Mouse (Mus musculus): Measurements from ENCODE around the gene Mrpl51. TPM values are rescaled to one million over a fixed set of nuclear protein-coding genes. Genes with fewer than 3 reads are reported as not detected.

Gene Mrpl51
- polyA plus RNA-seq, 1 experiment, result 21.2 TPM

- TF ChIP-seq POLR2A (IDR thresholded peaks at IDR 0.05; ENCODE audit: low read depth, low read length) (no peak), CTCF (IDR thresholded peaks at IDR 0.05; ENCODE audit: extremely low read depth, insufficient read depth, insufficient read length, insufficient replicate concordance) (no peak)
- Histone ChIP-seq H3K27ac (ENCODE audit: insufficient read depth, low read length) (no peak overlapping the region), H3K4me1 (ENCODE audit: control insufficient read depth, insufficient read depth, insufficient read length) (peaks cover 2% of the 10 kb centered on the region; the same call in 1 of the 2 replicates), H3K27me3 (ENCODE audit: control insufficient read depth, insufficient read depth, low read length) (no peaks in the 10 kb centered on the region), H3K36me3 (ENCODE audit: control insufficient read depth, insufficient read depth, low read length) (peaks cover 4% of the 10 kb centered on the region; the same call in 1 of the 2 replicates), H3K4me3 (ENCODE audit: extremely low read depth, insufficient read depth, insufficient read length) (no peak overlapping the region)
- WGBS, result 75% methylated on average over 3 of the region's 3 CpGs
- DNase-seq (ENCODE audit: low read depth in 1 of 2, low spot score in 2 of 2), result no peak
These were observed 4.7 kb downstream of the Mrpl51 start for GRCm38 (mm10) chr6:125196301-125196700.

GRCm38 (mm10) chr6:125197166-125197565 lies 5.6 kb downstream of the Mrpl51 start:
- Histone ChIP-seq H3K36me3 (ENCODE audit: control insufficient read depth, insufficient read depth, low read length) (peaks cover 4% of the 10 kb centered on the region; the same call in 1 of the 2 replicates), H3K27me3 (ENCODE audit: control insufficient read depth, insufficient read depth, low read length) (no peaks in the 10 kb centered on the region), H3K27ac (ENCODE audit: insufficient read depth, low read length) (no peak overlapping the region), H3K4me1 (ENCODE audit: control insufficient read depth, insufficient read depth, insufficient read length) (peaks cover 2% of the 10 kb centered on the region; the same call in 1 of the 2 replicates), H3K4me3 (ENCODE audit: extremely low read depth, insufficient read depth, insufficient read length) (no peak overlapping the region)
- WGBS, result 92% methylated on average over 5 of the region's 5 CpGs
- DNase-seq (ENCODE audit: low read depth in 1 of 2, low spot score in 2 of 2), result no peak
- TF ChIP-seq CTCF (IDR thresholded peaks at IDR 0.05; ENCODE audit: extremely low read depth, insufficient read depth, insufficient read length, insufficient replicate concordance) (no peak), POLR2A (IDR thresholded peaks at IDR 0.05; ENCODE audit: low read depth, low read length) (no peak)

GRCm38 (mm10) chr6:125210436-125210835 lies 18.8 kb downstream of the Mrpl51 start:
- Histone ChIP-seq H3K4me3 (ENCODE audit: extremely low read depth, insufficient read depth, insufficient read length) (no peak overlapping the region), H3K36me3 (ENCODE audit: control insufficient read depth, insufficient read depth, low read length) (no peaks in the 10 kb centered on the region), H3K4me1 (ENCODE audit: control insufficient read depth, insufficient read depth, insufficient read length) (no peaks in the 10 kb centered on the region), H3K27ac (ENCODE audit: insufficient read depth, low read length) (no peak overlapping the region), H3K27me3 (ENCODE audit: control insufficient read depth, insufficient read depth, low read length) (no peaks in the 10 kb centered on the region)
- TF ChIP-seq POLR2A (IDR thresholded peaks at IDR 0.05; ENCODE audit: low read depth, low read length) (no peak), CTCF (IDR thresholded peaks at IDR 0.05; ENCODE audit: extremely low read depth, insufficient read depth, insufficient read length, insufficient replicate concordance) (no peak)
- DNase-seq (ENCODE audit: low read depth in 1 of 2, low spot score in 2 of 2), result no peak
- 91% methylated on average over 1 of the region's 1 CpGs for WGBS

- no peak overlapping the region for H3K27ac ChIP-seq (ENCODE audit: insufficient read depth, low read length)
- WGBS, result 50% methylated on average over 2 of the region's 2 CpGs
- H3K4me1 ChIP-seq (ENCODE audit: control insufficient read depth, insufficient read depth, insufficient read length), result peaks cover 4% of the 10 kb centered on the region; the same call in 1 of the 2 replicates
- H3K36me3 ChIP-seq (ENCODE audit: control insufficient read depth, insufficient read depth, low read length), result peaks cover under 1% of the 10 kb centered on the region; the same call in 1 of the 2 replicates
- DNase-seq (ENCODE audit: low read depth in 1 of 2, low spot score in 2 of 2), result no peak
- no peak for TF ChIP-seq POLR2A (IDR thresholded peaks at IDR 0.05; ENCODE audit: low read depth, low read length)
- TF ChIP-seq CTCF (IDR thresholded peaks at IDR 0.05; ENCODE audit: extremely low read depth, insufficient read depth, insufficient read length, insufficient replicate concordance), result no peak
- no peaks in the 10 kb centered on the region for H3K27me3 ChIP-seq (ENCODE audit: control insufficient read depth, insufficient read depth, low read length)
- H3K4me3 ChIP-seq (ENCODE audit: extremely low read depth, insufficient read depth, insufficient read length), result no peak overlapping the region
These were observed 21.0 kb downstream of the Mrpl51 start for GRCm38 (mm10) chr6:125212621-125213020.

GRCm38 (mm10) chr6:125213129-125213528 lies 21.5 kb downstream of the Mrpl51 start:
- DNase-seq (ENCODE audit: low read depth in 1 of 2, low spot score in 2 of 2), result no peak
- WGBS, result 80% methylated on average over 6 of the region's 6 CpGs
- peaks cover 2% of the 10 kb centered on the region; the same call in 1 of the 2 replicates for H3K36me3 ChIP-seq (ENCODE audit: control insufficient read depth, insufficient read depth, low read length)
- no peak overlapping the region for H3K4me3 ChIP-seq (ENCODE audit: extremely low read depth, insufficient read depth, insufficient read length)
- TF ChIP-seq CTCF (IDR thresholded peaks at IDR 0.05; ENCODE audit: extremely low read depth, insufficient read depth, insufficient read length, insufficient replicate concordance) (no peak), POLR2A (IDR thresholded peaks at IDR 0.05; ENCODE audit: low read depth, low read length) (no peak)
- no peaks in the 10 kb centered on the region for H3K27me3 ChIP-seq (ENCODE audit: control insufficient read depth, insufficient read depth, low read length)
- H3K4me1 ChIP-seq (ENCODE audit: control insufficient read depth, insufficient read depth, insufficient read length), result peaks cover 4% of the 10 kb centered on the region; the same call in 1 of the 2 replicates
- H3K27ac ChIP-seq (ENCODE audit: insufficient read depth, low read length), result no peak overlapping the region

DNA sequence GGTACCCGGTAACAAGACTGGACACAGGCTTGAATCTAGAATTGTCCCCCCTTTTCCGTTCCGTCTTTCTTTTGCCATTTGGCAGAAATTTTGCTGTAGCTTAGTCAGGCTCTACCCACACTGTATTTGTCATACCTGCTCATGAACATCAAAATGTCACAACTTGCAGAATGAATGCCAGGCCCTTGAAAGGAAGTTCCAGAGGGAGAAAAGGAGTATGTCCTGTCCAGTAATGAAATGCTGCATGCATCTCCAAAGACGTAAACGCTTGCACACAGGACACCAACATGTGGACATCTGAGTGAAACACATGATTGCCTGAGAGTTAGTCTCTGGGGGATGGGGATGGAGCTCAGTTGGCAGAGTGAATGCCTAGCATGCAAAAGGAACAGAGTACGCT lies 22.1 kb downstream of the Mrpl51 start:
- H3K4me1 ChIP-seq (ENCODE audit: control insufficient read depth, insufficient read depth, insufficient read length), result peaks cover 4% of the 10 kb centered on the region; the same call in 1 of the 2 replicates
- peaks cover 2% of the 10 kb centered on the region; the same call in 1 of the 2 replicates for H3K36me3 ChIP-seq (ENCODE audit: control insufficient read depth, insufficient read depth, low read length)
- no peak overlapping the region for H3K27ac ChIP-seq (ENCODE audit: insufficient read depth, low read length)
- no peak overlapping the region for H3K4me3 ChIP-seq (ENCODE audit: extremely low read depth, insufficient read depth, insufficient read length)
- no peak for TF ChIP-seq POLR2A (IDR thresholded peaks at IDR 0.05; ENCODE audit: low read depth, low read length)
- TF ChIP-seq CTCF (IDR thresholded peaks at IDR 0.05; ENCODE audit: extremely low read depth, insufficient read depth, insufficient read length, insufficient replicate concordance), result no peak
- H3K27me3 ChIP-seq (ENCODE audit: control insufficient read depth, insufficient read depth, low read length), result no peaks in the 10 kb centered on the region
- DNase-seq (ENCODE audit: low read depth in 1 of 2, low spot score in 2 of 2), result no peak
- 86% methylated on average over 6 of the region's 6 CpGs for WGBS

GRCm38 (mm10) chr6:125215148-125215954 lies 23.8 kb downstream of the Mrpl51 start, which contains the start of gene Vamp1:
TSS of gene Vamp1 (plus strand) at chr6:125215551.
- H3K4me3 ChIP-seq (ENCODE audit: extremely low read depth, insufficient read depth, insufficient read length), result peak within 1 kb of the TSS; percentile 85

More at GRCm38 (mm10) chr6:125215148-125215954, 23.8 kb downstream of the Mrpl51 start, which contains the start of gene Vamp1:
- Histone ChIP-seq H3K27me3 (ENCODE audit: control insufficient read depth, insufficient read depth, low read length) (no peaks in the 10 kb centered on the region), H3K4me1 (ENCODE audit: control insufficient read depth, insufficient read depth, insufficient read length) (peaks cover 8% of the 10 kb centered on the region; the same call in 1 of the 2 replicates), H3K27ac (ENCODE audit: insufficient read depth, low read length) (peak within 1 kb of the TSS; percentile 97), H3K36me3 (ENCODE audit: control insufficient read depth, insufficient read depth, low read length) (peaks cover 12% of the 10 kb centered on the region)
- DNase-seq (ENCODE audit: low read depth in 1 of 2, low spot score in 2 of 2), result peak; percentile 94 to 98
- TF ChIP-seq POLR2A (IDR thresholded peaks at IDR 0.05; ENCODE audit: low read depth, low read length) (peak; percentile 94), CTCF (IDR thresholded peaks at IDR 0.05; ENCODE audit: extremely low read depth, insufficient read depth, insufficient read length, insufficient replicate concordance) (no peak)
- WGBS, result 1% methylated on average over 48 of the region's 48 CpGs

Measured in spleen, adult 2 months (tissue).